Mouse (Mus musculus) forebrain, embryonic 12.5 days (tissue): ENCODE results near the gene Teddm2. TPM values are rescaled to one million over a fixed set of nuclear protein-coding genes. Genes with fewer than 3 reads are reported as not detected.
"Not testable (repeated sequence)": the region's sequence is repeated elsewhere in the genome, so short reads cannot be mapped to it uniquely, and the experiment has no call there.

ENCODE experiments used
- ATAC-seq: fragments of 200-750 bp; cut with Nextera tagmentation; 2 replicates; pipeline ENCODE4 v1.8.0; 2017; ENCODE audit warnings: moderate TSS enrichment; ENCODE audit not compliant: low FRiP score
- H3K27ac ChIP-seq: fragments of 300-500 bp; sonication (generic); 2 replicates; pipeline ENCODE4 v1.5.1; 2016; ENCODE audit warnings: mild to moderate bottlenecking
- H3K27me3 ChIP-seq: fragments of 300-500 bp; sonication (generic); 2 replicates; pipeline ENCODE4 v1.6.1; 2016; ENCODE audit warnings: mild to moderate bottlenecking
- H3K36me3 ChIP-seq: fragments of 300-500 bp; sonication (generic); replicated peaks from 2 replicates; pipeline ENCODE4 v1.6.1; 2016; ENCODE audit warnings: mild to moderate bottlenecking
- H3K4me1 ChIP-seq: fragments of 300-500 bp; sonication (generic); 2 replicates; pipeline ENCODE4 v1.6.1; 2016
- H3K4me2 ChIP-seq: fragments of 300-500 bp; sonication (generic); 2 replicates; pipeline ENCODE4 v1.6.1; 2016; ENCODE audit warnings: mild to moderate bottlenecking, moderate library complexity
- H3K4me3 ChIP-seq: fragments of 300-500 bp; sonication (generic); replicated peaks from 2 replicates; pipeline ENCODE4 v1.5.1; 2016; ENCODE audit warnings: mild to moderate bottlenecking
- H3K9ac ChIP-seq: fragments of 300-500 bp; sonication (generic); 2 replicates; pipeline ENCODE4 v1.6.1; 2016; ENCODE audit warnings: mild to moderate bottlenecking
- H3K9me3 ChIP-seq: fragments of 300-500 bp; sonication (generic); 2 replicates; pipeline ENCODE4 v1.6.1; 2016
- WGBS: fragments of 180-500 bp; shearing (Covaris S2); methylation state at CpG from one replicate; pipeline ENCODE4 v1.1.7; 2016; 5-methylcytosine and 5-hydroxymethylcytosine counted together
- polyA plus RNA-seq: library from polyadenylated mRNA; unstranded; fragments of >200 nt; fragmentation: Nextera tagmentation; extraction: Ambion mirVana; gene quantifications from 2 replicates; pipeline ENCODE4 v1.2.1, GENCODE M21; 2016

The Teddm2 gene
- polyA plus RNA-seq, 1 experiment from 2014 or later: 0.79 TPM

DNA sequence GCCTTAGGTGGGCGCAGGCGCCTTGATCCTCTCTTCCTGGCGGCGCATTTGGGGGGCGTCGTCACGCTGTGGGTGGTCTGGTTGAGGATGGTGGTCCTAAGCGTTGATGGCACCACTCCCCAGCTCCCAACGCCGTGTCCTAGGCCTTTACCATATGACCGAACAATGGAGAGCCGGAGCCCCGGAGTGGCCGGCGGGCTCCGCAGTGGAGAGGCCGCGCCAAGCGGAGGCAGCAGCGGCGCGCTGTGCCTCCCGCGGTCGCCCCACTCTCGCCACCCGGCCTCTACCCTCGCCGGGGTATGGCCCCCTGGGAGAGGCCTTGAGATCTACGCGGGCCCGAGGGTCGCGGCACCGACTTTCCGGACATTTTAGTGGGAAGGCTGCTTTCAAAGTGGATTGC is 353 bp upstream of the Teddm2 start:
- H3K27ac ChIP-seq: peak overlapping the region; percentile 98
- peaks cover 37% of the 10 kb centered on the region for H3K4me1 ChIP-seq
- ATAC-seq: peak; percentile 44
- peaks cover 23% of the 10 kb centered on the region for H3K36me3 ChIP-seq
- no peaks in the 10 kb centered on the region for H3K9me3 ChIP-seq
- no peaks in the 10 kb centered on the region for H3K27me3 ChIP-seq
- H3K4me3 ChIP-seq: peak overlapping the region; percentile 82
- peak overlapping the region; percentile 84 for H3K9ac ChIP-seq
- under 1% methylated on average over 34 of the region's 36 CpGs for WGBS
- H3K4me2 ChIP-seq: peak overlapping the region; percentile 79

DNA sequence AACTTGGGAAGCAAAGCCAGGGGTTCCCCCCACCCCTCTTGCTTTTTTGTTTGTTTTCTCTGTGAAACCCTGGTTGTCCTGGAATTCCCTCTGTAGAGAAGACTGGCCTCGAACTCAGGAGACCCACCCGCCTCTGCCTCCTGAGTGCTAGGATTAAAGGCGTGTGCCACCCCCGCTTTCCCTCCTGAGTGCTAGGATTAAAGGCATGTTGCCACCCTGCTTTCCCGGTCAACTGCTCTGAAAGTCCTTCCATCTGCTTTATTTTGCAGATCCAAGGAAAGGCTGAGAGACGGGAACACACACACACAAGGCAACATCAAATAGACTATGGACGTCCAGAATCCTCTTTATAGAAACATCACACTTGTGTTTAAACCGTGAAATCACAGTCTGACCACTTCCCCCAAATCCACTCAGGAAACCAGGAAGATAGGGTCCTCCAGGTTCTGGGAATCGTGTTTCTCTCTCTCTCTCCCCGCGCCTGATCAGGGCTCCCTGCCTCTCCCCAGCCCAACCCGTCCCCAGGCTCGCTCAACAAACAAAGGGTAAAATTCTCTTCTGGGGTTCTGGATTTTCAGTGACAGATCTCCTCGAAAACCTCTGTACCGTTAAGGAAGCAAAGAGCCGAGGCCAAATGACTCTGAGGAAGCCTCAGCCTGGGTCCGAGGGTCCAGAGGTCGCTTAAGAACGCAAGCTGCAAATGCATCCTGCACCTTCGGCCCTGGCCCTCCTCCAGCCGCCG is 868 bp downstream of the Teddm2 start:
- Histone ChIP-seq H3K4me2 (peak overlapping the region; percentile 79), H3K4me1 (peaks cover 37% of the 10 kb centered on the region), H3K9ac (peak overlapping the region; percentile 84), H3K27me3 (peaks cover 3% of the 10 kb centered on the region), H3K9me3 (no peaks in the 10 kb centered on the region), H3K27ac (peak overlapping the region; percentile 98), H3K4me3 (peak overlapping the region; percentile 82), H3K36me3 (peaks cover 11% of the 10 kb centered on the region)
- 21% methylated on average over 22 of the region's 22 CpGs for WGBS
- peak; percentile 50 for ATAC-seq

DNA sequence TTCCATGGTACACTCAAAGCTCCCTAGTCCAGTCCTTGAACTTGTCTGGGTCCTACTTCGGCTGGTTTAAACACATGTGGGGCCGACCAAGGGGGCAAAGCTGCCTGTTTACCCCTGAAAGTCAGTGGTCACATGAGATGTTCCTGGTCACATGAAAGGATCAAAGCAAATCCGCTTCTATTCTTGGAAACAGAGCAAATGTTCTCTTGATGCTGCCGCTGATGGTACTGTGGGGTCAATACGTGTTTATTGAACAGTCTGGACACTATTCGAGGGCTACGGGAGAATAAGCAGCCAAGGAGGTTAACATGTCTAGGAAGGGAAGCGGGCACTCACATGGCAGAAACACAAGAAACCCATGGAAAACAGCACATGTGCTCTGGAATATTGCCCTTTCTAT is 2.8 kb downstream of the Teddm2 start:
- Histone ChIP-seq H3K4me2 (no peak overlapping the region), H3K9me3 (no peaks in the 10 kb centered on the region), H3K36me3 (no peaks in the 10 kb centered on the region), H3K27ac (no peak overlapping the region), H3K4me1 (peaks cover 21% of the 10 kb centered on the region), H3K4me3 (no peak overlapping the region), H3K9ac (no peak overlapping the region), H3K27me3 (peaks cover 7% of the 10 kb centered on the region)
- WGBS: 83% methylated on average over 8 of the region's 8 CpGs
- ATAC-seq: no peak

DNA sequence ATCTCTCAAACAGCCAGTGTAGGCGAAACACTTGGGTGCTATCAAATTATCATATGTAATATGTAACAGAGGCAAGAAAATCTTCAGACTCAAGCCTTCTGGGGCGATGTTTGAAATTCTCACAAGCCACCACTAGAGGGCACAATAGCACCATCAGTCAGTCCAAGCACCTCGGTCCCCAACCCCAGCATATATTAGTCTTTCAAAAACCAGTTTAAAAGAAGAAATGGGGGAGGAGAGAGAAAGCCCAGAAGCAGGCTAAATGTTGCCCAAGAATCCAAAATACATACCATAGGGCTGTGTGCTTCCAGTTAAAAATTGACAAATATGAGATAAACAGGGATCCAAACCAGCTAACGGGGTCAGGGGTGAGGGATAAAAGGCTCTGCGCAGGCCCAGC is 5.0 kb downstream of the Teddm2 start:
- Histone ChIP-seq H3K36me3 (no peaks in the 10 kb centered on the region), H3K27me3 (peaks cover 9% of the 10 kb centered on the region), H3K9ac (no peak overlapping the region), H3K4me3 (no peak overlapping the region), H3K9me3 (no peaks in the 10 kb centered on the region), H3K4me1 (peaks cover 6% of the 10 kb centered on the region), H3K27ac (no peak overlapping the region), H3K4me2 (no peak overlapping the region)
- ATAC-seq: no peak
- 32% methylated on average over 5 of the region's 5 CpGs for WGBS

DNA sequence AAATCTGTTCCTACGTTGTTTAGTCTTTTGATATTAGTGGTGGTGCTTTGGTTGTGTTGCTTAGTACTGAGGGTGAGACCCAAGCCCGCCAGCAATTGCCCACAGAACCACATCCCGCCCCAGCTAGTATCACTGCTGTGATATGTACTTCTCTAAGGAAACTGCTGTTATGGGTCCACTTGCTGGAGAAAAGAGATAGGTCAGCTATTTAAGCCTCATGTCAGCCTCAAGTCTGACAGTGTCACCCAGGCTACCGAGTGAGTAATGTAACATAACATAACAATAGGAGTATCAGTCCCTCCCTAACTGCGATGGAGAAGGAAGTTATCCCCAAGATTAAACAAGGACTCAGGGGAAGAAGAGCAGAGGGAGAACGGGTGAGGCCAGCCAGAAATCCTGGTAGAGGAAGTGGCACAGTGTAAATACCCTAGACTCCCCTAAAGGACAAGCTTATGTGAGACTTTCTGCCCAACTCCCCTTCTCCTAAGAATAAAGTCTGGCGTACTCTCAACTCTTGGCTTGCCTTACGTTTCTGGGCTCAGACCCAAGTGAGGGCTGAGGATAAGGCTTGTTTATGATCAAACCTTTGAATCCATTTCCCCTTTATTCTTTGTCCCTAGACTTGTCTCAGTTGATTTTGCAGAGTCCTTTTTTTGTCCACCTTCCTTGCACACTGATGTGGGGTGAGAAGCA is 5.7 kb downstream of the Teddm2 start:
- Histone ChIP-seq H3K4me3 (no peak overlapping the region), H3K27ac (no peak overlapping the region), H3K36me3 (no peaks in the 10 kb centered on the region), H3K9ac (no peak overlapping the region), H3K4me2 (no peak overlapping the region), H3K4me1 (peaks cover 6% of the 10 kb centered on the region), H3K9me3 (no peaks in the 10 kb centered on the region), H3K27me3 (peaks cover 9% of the 10 kb centered on the region)
- no peak for ATAC-seq
- WGBS: 65% methylated on average over 8 of the region's 8 CpGs

DNA sequence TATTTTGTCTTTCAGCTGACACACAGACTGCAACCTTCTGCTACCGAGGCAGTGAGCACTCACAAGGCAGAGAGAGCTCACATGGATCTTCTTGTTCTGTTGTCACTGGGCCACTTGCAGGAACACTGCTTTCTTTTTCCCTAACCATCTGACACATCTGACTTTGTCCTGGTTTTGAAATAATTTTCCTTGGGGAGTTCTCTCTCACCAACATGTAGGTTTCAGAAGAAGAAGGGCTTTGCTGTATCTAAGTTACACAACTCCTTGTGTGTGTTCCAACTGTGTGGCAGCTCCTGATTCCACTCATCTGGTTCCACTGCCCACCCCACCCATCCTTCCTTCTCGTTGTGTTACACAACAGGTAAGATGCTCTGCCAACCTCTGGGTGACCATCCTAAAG is 6.3 kb downstream of the Teddm2 start:
- H3K4me3 ChIP-seq: no peak overlapping the region
- H3K4me2 ChIP-seq: no peak overlapping the region
- WGBS: 65% methylated on average over 2 of the region's 2 CpGs
- H3K27me3 ChIP-seq: peaks cover 9% of the 10 kb centered on the region
- H3K27ac ChIP-seq: no peak overlapping the region
- ATAC-seq: no peak
- no peaks in the 10 kb centered on the region for H3K9me3 ChIP-seq
- H3K9ac ChIP-seq: no peak overlapping the region
- no peaks in the 10 kb centered on the region for H3K36me3 ChIP-seq
- peaks cover under 1% of the 10 kb centered on the region for H3K4me1 ChIP-seq

DNA sequence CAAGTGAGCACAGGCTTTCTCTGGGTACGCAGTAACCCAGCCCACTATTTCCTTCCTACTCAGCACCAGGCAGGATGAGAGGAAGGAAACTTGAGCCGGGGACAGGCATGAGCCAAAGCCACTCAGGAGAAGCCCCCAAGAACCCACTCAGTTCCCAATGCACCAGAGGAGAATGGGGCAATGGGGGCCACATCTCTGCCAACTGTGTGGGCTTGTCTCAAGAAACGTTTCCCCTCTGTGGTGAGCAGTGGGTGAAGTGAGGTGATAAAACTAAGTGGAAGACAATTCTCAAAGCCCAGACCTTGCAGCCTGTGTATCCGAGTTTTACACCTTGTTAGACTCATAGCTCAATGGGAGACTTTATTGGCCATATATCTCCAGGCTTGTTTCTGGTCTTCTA is 8.6 kb downstream of the Teddm2 start, which contains the start of gene Teddm1a:
TSS of gene Teddm1a (plus strand) at position 301 of the 400 bp plus-strand sequence.
- no peak within 1 kb of the TSS for H3K4me2 ChIP-seq
- no peaks in the 10 kb centered on the region for H3K36me3 ChIP-seq
- 79% methylated on average over 4 of the region's 4 CpGs for WGBS
- no peak within 1 kb of the TSS for H3K9ac ChIP-seq
- no peak within 1 kb of the TSS for H3K4me3 ChIP-seq
- peaks cover 11% of the 10 kb centered on the region for H3K27me3 ChIP-seq
- H3K4me1 ChIP-seq: no peaks in the 10 kb centered on the region
- no peak within 1 kb of the TSS for H3K27ac ChIP-seq
- ATAC-seq: no peak
- no peaks in the 10 kb centered on the region for H3K9me3 ChIP-seq

DNA sequence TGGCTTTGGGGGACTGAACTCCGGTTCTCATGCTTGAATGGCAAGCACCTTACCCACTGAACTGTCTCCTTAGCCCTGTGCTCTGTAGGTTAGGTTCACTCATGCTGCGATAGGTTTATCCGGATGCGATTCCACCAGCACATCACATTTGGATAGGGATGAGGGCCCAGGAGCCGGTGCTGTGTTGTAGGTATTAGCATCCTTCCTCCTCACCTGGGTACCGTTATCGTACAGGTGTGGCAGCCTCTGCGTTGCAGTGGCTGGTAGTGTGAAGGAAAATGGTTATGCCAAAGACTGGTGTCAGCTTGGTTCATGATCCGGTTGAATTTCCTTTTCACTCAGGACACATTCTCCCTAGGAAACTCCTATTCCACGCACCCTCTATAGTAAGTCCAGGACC is 9.9 kb downstream of the Teddm2 start:
- Histone ChIP-seq H3K9ac (no peak overlapping the region), H3K4me1 (no peaks in the 10 kb centered on the region), H3K27ac (no peak overlapping the region), H3K27me3 (peaks cover 12% of the 10 kb centered on the region), H3K9me3 (no peaks in the 10 kb centered on the region), H3K4me3 (no peak overlapping the region), H3K36me3 (no peaks in the 10 kb centered on the region), H3K4me2 (no peak overlapping the region)
- ATAC-seq: no peak
- 94% methylated on average over 10 of the region's 10 CpGs for WGBS

DNA sequence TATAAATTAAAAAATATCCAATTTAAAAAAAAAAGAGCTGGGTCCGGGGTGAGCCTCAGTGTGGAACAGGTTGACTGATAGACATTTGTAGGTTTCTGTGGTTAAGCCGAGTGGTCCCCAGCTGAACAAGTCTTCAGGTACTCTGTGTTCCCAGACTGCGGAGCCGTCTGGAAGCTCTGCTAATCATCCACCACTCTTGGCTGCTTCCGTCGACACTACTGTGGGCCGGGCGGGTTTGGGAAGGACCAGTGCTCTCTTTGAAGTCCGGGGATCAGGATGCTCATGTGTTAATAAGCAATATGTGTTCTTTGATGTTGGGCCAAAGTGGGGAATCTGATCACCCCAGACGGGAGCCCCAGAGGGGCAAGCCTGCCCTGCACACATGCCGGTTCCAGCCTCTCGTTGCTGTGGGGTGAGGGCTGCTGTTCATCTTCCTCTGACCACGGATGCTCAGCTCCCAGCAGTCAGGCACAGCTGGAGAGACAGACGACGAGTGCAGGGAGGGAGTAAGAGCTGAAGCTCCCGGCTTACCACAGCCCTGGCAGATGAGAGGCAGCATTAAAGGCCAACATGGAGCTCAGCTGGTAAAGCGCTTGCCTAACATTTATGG is 13.9 kb downstream of the Teddm2 start:
- no peak overlapping the region for H3K4me2 ChIP-seq
- no peak overlapping the region for H3K4me3 ChIP-seq
- no peaks in the 10 kb centered on the region for H3K4me1 ChIP-seq
- H3K27me3 ChIP-seq: 0 out of 2 replicates have a peak, but pooled peaks cover 2% of the 10 kb centered on the region
- H3K36me3 ChIP-seq: no peaks in the 10 kb centered on the region
- H3K9ac ChIP-seq: no peak overlapping the region
- ATAC-seq: no peak
- WGBS: 50% methylated on average over 17 of the region's 17 CpGs
- H3K27ac ChIP-seq: no peak overlapping the region
- no peaks in the 10 kb centered on the region for H3K9me3 ChIP-seq

DNA sequence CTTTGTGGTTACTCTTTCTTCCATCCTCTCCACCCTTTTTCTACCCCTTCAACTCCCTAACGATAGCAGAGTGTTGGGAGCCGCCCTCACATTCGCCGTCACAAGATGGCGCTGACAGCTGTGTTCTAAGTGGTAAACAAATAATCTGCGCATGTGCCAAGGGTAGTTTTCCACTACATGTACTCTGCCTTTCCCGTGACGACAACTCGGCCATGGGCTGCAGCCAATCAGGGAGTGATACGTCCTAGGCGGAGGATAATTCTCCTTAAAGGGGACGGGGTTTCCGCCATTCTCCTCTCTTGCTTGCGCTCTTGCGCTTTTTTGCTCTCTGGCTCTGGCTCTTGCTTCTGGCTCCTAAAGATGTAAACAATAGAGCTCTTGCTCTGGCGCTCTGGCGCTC is 19.6 kb downstream of the Teddm2 start:
- H3K4me2 ChIP-seq, H3K4me1 ChIP-seq, ATAC-seq, H3K9ac ChIP-seq, H3K36me3 ChIP-seq, H3K9me3 ChIP-seq, H3K27ac ChIP-seq, H3K4me3 ChIP-seq, H3K27me3 ChIP-seq: not testable (repeated sequence)
- 95% methylated on average over 17 of the region's 17 CpGs for WGBS

DNA sequence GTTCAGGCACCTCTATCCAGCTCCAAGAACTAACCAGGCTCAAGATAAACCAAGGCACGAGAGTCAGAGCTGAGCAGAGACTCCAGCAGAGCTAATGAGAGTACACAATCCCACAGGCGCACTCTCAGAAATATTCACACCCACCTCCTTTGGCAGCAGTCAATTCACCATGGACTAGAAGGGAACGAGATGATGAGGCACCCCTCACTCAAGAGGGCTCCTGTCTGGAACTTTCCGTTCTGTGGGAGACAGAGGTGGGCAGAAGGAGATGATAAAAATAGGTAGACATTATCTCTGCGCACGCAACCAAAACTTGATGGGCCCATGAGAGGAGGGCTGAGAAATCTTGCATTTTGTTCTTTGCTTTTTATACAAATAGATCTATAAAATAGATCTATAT is 26.0 kb downstream of the Teddm2 start, which contains the start of gene Teddm1b:
TSS of gene Teddm1b (plus strand) at position 301 of the 400 bp plus-strand sequence.
- no peak within 1 kb of the TSS for H3K27ac ChIP-seq
- no peak within 1 kb of the TSS for H3K4me3 ChIP-seq
- no peak within 1 kb of the TSS for H3K4me2 ChIP-seq
- no peak for ATAC-seq
- 91% methylated on average over 6 of the region's 6 CpGs for WGBS
- H3K27me3 ChIP-seq: no peaks in the 10 kb centered on the region
- H3K9ac ChIP-seq: no peak within 1 kb of the TSS
- no peaks in the 10 kb centered on the region for H3K36me3 ChIP-seq
- no peaks in the 10 kb centered on the region for H3K9me3 ChIP-seq
- no peaks in the 10 kb centered on the region for H3K4me1 ChIP-seq

DNA sequence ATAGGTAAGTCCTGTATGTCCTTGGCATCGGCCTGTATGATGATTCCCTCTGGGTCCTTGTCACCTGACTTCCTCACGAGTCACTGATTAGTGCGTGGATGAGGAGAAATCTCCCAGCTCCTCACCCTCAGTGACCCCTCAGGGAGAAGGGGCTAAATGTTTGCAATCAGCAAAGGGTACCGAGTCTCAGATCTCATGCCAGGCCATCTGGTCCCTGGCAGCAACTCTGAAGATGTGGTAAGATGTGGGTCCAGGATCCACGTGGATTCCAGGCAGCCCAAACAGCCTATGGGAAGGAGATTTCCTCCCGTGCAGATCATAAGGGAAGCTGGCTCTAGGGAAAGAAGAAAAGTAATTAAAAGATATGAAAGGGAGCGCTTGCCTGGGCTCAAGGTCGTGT is 44.1 kb downstream of the Teddm2 start:
- H3K4me1 ChIP-seq: no peaks in the 10 kb centered on the region
- no peaks in the 10 kb centered on the region for H3K27me3 ChIP-seq
- H3K9me3 ChIP-seq: no peaks in the 10 kb centered on the region
- no peak overlapping the region for H3K4me3 ChIP-seq
- ATAC-seq: no peak
- H3K4me2 ChIP-seq: no peak overlapping the region
- H3K36me3 ChIP-seq: no peaks in the 10 kb centered on the region
- 80% methylated on average over 8 of the region's 8 CpGs for WGBS
- no peak overlapping the region for H3K27ac ChIP-seq
- H3K9ac ChIP-seq: no peak overlapping the region
